Mouse (Mus musculus): ENCODE measurements around the gene Akap14. TPM values are rescaled to one million over a fixed set of nuclear protein-coding genes. Genes with fewer than 3 reads are reported as not detected.

The Akap14 gene
- polyA plus RNA-seq, 1 experiment from 2014 or later: 0.15 TPM

- ATAC-seq (ENCODE audit: insufficient number of reproducible peaks, insufficient read depth, low FRiP score, low read depth): no peak
- Histone ChIP-seq H3K27me3 (ENCODE audit: control insufficient read depth, insufficient read depth, low read length) (no peaks in the 10 kb centered on the region), H3K36me3 (ENCODE audit: control insufficient read depth, insufficient read depth, low read length) (peaks cover 22% of the 10 kb centered on the region), H3K4me2 (ENCODE audit: low read length) (no peak overlapping the region), H3K4me3 (ENCODE audit: control insufficient read depth in 1 of 2, insufficient read depth in 1 of 2, low read depth in 1 of 2, low read length in 2 of 2) (no peak overlapping the region), H3K27ac (replicated peaks in 1 of 2; ENCODE audit: control insufficient read depth in 1 of 2, insufficient read depth in 1 of 2, low read depth in 2 of 2, low read length in 2 of 2) (no peak overlapping the region), H3K9me3 (ENCODE audit: control insufficient read depth, low read length) (no peaks in the 10 kb centered on the region), H3K4me1 (ENCODE audit: control insufficient read depth in 2 of 2, insufficient read depth in 2 of 2, low read length in 2 of 2) (peaks cover 0 to under 1% of the 10 kb centered on the region in 2 experiments; a peak in 1 of 4 replicates), H3K9ac (ENCODE audit: low read length) (no peak overlapping the region)
- 73% methylated on average over 2 of the region's 2 CpGs for WGBS
Measured at GRCm38 (mm10) chrX:37103826-37104225, 64.8 kb downstream of the Akap14 start.

Other genes with a start within 250 kb of the Akap14 start
- gene Sept6, start 177.0 kb downstream of the Akap14 start, polyA plus RNA-seq (2014; fragmentation: Nextera tagmentation; extraction: Ambion mirVana): 55.9 and 57.1 TPM in 2 replicates
- 0.20 TPM in 1 of 2 replicates, not detected in the other for gene Sowahd, start 120.0 kb downstream of the Akap14 start, polyA plus RNA-seq (2014; fragmentation: Nextera tagmentation; extraction: Ambion mirVana)
- gene Rpl39, start 83.4 kb downstream of the Akap14 start, polyA plus RNA-seq (2014; fragmentation: Nextera tagmentation; extraction: Ambion mirVana): 409 and 451 TPM in 2 replicates
- gene Upf3b, start 58.5 kb downstream of the Akap14 start, polyA plus RNA-seq (2014; fragmentation: Nextera tagmentation; extraction: Ambion mirVana): 14.3 and 14.9 TPM in 2 replicates
- gene Nkap, start 42.0 kb downstream of the Akap14 start, polyA plus RNA-seq (2014; fragmentation: Nextera tagmentation; extraction: Ambion mirVana): 12.8 and 13.0 TPM in 2 replicates
- gene Ndufa1, start 22.3 kb upstream of the Akap14 start, polyA plus RNA-seq (2014; fragmentation: Nextera tagmentation; extraction: Ambion mirVana): 948 and 990 TPM in 2 replicates
- 6.3 and 7.4 TPM in 2 replicates for gene Rnf113a1, start 22.4 kb upstream of the Akap14 start, polyA plus RNA-seq (2014; fragmentation: Nextera tagmentation; extraction: Ambion mirVana)
- gene Gm9, start 42.2 kb upstream of the Akap14 start, polyA plus RNA-seq (2014; fragmentation: Nextera tagmentation; extraction: Ambion mirVana): not detected in 2 replicates
- gene Rhox1, start 53.4 kb upstream of the Akap14 start, polyA plus RNA-seq (2014; fragmentation: Nextera tagmentation; extraction: Ambion mirVana): not detected in 2 replicates
- 0.26 TPM in 1 of 2 replicates, not detected in the other for gene Rhox2a, start 76.1 kb upstream of the Akap14 start, polyA plus RNA-seq (2014; fragmentation: Nextera tagmentation; extraction: Ambion mirVana)
- not detected in 2 replicates for gene Rhox3a, start 81.1 kb upstream of the Akap14 start, polyA plus RNA-seq (2014; fragmentation: Nextera tagmentation; extraction: Ambion mirVana)
- gene Rhox4a, start 96.5 kb upstream of the Akap14 start, polyA plus RNA-seq (2014; fragmentation: Nextera tagmentation; extraction: Ambion mirVana): not detected in 2 replicates
- not detected in 2 replicates for gene Rhox3a2, start 211.2 kb upstream of the Akap14 start, polyA plus RNA-seq (2014; fragmentation: Nextera tagmentation; extraction: Ambion mirVana)
- gene Rhox4a2, start 222.0 kb upstream of the Akap14 start, polyA plus RNA-seq (2014; fragmentation: Nextera tagmentation; extraction: Ambion mirVana): not detected in 2 replicates
- not detected in 2 replicates for gene Rhox2b, start 243.2 kb upstream of the Akap14 start, polyA plus RNA-seq (2014; fragmentation: Nextera tagmentation; extraction: Ambion mirVana)